Mouse (Mus musculus): ENCODE results near the gene Ang5.
"Not testable (repeated sequence)": the region's sequence is repeated elsewhere in the genome, so short reads cannot be mapped to it uniquely, and the experiment has no call there.

- TF ChIP-seq POLR2A (IDR thresholded peaks at IDR 0.05; ENCODE audit: borderline replicate concordance, low read depth, low read length): not testable (repeated sequence)
- TF ChIP-seq CTCF (IDR thresholded peaks at IDR 0.05; ENCODE audit: low read depth, low read length): peak; percentile 44; the same call in 1 of the 2 replicates
Measured at GRCm38 (mm10) chr14:43924688-43925403, 32.0 kb upstream of the Ang5 start, which contains the start of gene Gm8113.

Measured in bone marrow macrophage, adult 2 months (primary cell).